Mouse (Mus musculus) kidney, embryonic 14.5 days (tissue): ENCODE measurements around the gene Dock4. TPM values are rescaled to one million over a fixed set of nuclear protein-coding genes. Genes with fewer than 3 reads are reported as not detected.

Source experiments
- polyA plus RNA-seq: library from polyadenylated mRNA; unstranded; fragments of >200 nt; fragmentation: Nextera tagmentation; extraction: Ambion mirVana; gene quantifications from 2 replicates; pipeline ENCODE4 v1.2.1, GENCODE M21; 2014

Gene Dock4
- polyA plus RNA-seq, 1 experiment from 2014 or later: 17.9 TPM

Other genes with a start within 250 kb of the Dock4 start
- gene Lsmem1, start 246.5 kb upstream of the Dock4 start, polyA plus RNA-seq: not detected in 2 replicates
- 128 and 131 TPM in 2 replicates for gene Ifrd1, start 197.4 kb upstream of the Dock4 start, polyA plus RNA-seq
- gene Zfp277, start 50 bp upstream of the Dock4 start, polyA plus RNA-seq: 48.4 and 51.9 TPM in 2 replicates